Mouse (Mus musculus) small intestine, adult 2 months (tissue): Measurements from ENCODE around the gene Dact2.

Experiments used
- CTCF ChIP-seq: fragments of 200-500 bp; IDR thresholded peaks from 2 replicates; pipeline ENCODE4 v1.5.1; 2012; ENCODE audit warnings: low read depth, mild to moderate bottlenecking, control low read depth, inconsistent platforms, low read length, moderate library complexity, mixed read lengths; ENCODE audit not compliant: insufficient replicate concordance, insufficient read length; ENCODE audit errors: extremely low read depth
- POLR2A ChIP-seq: fragments of 200-500 bp; IDR thresholded peaks from 2 replicates; pipeline ENCODE4 v1.6.1; 2012; ENCODE audit warnings: low read depth, mild to moderate bottlenecking, control low read depth, inconsistent platforms, low read length, moderate library complexity

DNA sequence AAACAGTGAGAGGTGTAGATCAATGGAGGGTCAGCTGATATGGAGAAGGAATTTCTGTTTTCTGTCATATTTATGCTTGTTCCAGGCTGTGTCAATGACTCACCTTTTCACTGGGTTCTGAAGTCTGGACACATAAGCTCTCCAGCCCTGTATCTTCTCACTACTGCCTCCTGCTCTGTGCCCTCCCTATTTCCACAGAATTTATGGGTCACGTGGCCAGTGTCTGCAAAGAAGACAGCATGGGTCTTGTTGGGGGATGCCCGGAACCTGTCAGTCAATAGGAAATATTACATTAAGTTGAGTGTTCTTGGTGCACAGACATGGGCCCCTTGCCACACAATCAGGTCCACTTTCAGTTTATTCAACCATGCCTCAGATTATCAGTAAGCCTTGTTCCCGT is 1.1 kb upstream of the Dact2 start:
- no peak for TF ChIP-seq CTCF
- no peak for TF ChIP-seq POLR2A
